Mouse (Mus musculus): ENCODE results near the gene Dock9. TPM values are rescaled to one million over a fixed set of nuclear protein-coding genes. Genes with fewer than 3 reads are reported as not detected.

The Dock9 gene
- polyA plus RNA-seq, 1 experiment: 5.2 TPM

DNA sequence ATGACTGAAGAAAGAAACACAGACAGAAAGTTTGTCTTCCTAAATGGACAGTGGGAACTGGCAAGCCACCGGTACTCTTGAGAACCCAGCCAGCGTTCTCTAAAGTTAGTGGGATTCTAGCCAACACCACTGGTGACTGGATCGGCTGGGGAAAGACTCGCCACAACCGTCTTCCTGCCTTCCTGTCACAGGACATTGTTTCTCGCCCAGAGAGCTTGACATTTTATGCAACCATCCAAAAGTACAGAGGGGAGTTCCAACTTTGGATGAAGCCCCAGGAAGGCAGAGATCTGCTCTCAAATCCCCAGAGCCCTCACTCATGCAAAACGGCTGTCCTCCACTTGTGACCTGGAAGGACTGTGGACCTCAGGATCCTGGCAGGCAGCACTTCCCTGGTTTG, 140.0 kb downstream of the Dock9 start:
- Histone ChIP-seq H3K27ac (ENCODE audit: control insufficient read depth, insufficient read depth, low read depth, low read length, poor library complexity) (no peak overlapping the region), H3K4me3 (replicated peaks; ENCODE audit: control insufficient read depth, low read depth, low read length) (no peak overlapping the region), H3K4me1 (ENCODE audit: control insufficient read depth, insufficient read depth, low read length) (no peaks in the 10 kb centered on the region)
- 12% methylated on average over 7 of the region's 7 CpGs for WGBS
- TF ChIP-seq CTCF (IDR thresholded peaks at IDR 0.05; ENCODE audit: control insufficient read depth, insufficient read depth, low read length) (no peak), POLR2A (IDR thresholded peaks at IDR 0.05; ENCODE audit: borderline replicate concordance, control insufficient read depth, low read depth, low read length) (no peak)

DNA sequence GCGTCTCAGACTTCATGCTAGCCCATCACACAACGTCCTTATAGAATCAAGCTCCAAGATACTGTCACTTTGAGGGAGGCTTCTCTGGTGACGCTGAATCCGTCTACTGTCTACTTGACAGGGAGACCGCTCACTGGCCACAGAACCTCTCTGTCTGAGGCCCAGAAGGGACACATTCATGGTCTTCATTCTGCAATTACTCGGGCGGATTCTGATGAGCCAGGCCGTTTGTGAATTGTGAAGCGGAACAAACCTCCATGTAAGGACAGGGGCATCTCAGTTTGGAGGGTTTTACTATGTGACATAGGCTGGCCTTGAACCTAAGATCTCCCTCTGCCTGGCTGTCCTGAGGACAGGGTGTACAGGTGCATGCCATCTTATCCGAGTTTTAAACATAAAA, 140.7 kb downstream of the Dock9 start:
- Histone ChIP-seq H3K4me1 (ENCODE audit: control insufficient read depth, insufficient read depth, low read length) (no peaks in the 10 kb centered on the region), H3K27ac (ENCODE audit: control insufficient read depth, insufficient read depth, low read depth, low read length, poor library complexity) (no peak overlapping the region), H3K4me3 (replicated peaks; ENCODE audit: control insufficient read depth, low read depth, low read length) (no peak overlapping the region)
- WGBS: 87% methylated on average over 10 of the region's 10 CpGs
- TF ChIP-seq CTCF (IDR thresholded peaks at IDR 0.05; ENCODE audit: control insufficient read depth, insufficient read depth, low read length): no peak
- TF ChIP-seq POLR2A (IDR thresholded peaks at IDR 0.05; ENCODE audit: borderline replicate concordance, control insufficient read depth, low read depth, low read length): no peak

DNA sequence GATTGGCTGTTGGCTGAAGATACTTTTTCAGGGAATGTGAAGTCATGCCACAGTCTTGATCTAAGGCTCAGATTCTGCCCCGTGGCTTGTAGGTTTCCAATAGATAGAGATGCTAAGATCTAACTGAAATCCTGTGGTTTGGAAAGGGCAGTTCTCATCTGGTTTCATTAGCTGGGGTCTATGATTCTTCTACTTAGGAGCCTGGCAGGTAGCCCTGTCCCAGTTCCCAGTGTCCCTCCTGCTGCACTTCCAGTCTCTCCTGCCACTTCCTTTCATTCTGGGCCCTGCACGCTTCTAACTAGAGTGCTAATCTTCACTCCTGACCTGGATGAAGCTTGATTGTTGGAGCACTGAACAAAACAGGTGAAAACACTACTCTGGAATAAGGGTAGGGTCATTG, 142.7 kb downstream of the Dock9 start:
- Histone ChIP-seq H3K27ac (ENCODE audit: control insufficient read depth, insufficient read depth, low read depth, low read length, poor library complexity) (no peak overlapping the region), H3K4me3 (replicated peaks; ENCODE audit: control insufficient read depth, low read depth, low read length) (no peak overlapping the region), H3K4me1 (ENCODE audit: control insufficient read depth, insufficient read depth, low read length) (no peaks in the 10 kb centered on the region)
- 48% methylated on average over 2 of the region's 2 CpGs for WGBS
- TF ChIP-seq CTCF (IDR thresholded peaks at IDR 0.05; ENCODE audit: control insufficient read depth, insufficient read depth, low read length) (no peak), POLR2A (IDR thresholded peaks at IDR 0.05; ENCODE audit: borderline replicate concordance, control insufficient read depth, low read depth, low read length) (no peak)

DNA sequence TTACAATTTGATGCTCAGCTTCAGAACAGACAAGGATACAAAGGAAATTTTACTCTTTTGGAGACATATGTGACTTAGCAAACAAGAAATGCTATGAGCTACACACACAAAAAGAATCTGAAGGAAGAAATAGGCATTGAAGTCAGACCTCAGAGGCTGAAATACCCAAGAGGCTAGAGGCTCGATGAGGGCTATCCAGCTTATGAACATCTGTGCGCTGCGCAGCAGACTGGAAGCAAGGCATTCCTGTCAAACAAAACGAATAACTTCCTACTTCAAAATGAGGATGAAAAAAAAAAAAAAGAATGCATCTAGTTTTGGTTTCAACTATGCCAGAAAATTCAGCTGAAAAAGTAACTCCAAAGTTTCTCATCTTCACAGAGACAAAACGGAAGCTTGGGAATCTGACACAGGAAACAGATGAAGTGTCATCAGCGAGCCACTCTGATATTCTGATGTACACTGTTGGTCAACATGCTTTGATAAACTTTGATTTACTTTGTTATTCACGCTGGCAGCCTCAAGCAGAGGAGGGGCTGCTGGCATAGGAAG, 143.1 kb downstream of the Dock9 start:
- WGBS: 11% methylated on average over 7 of the region's 7 CpGs

DNA sequence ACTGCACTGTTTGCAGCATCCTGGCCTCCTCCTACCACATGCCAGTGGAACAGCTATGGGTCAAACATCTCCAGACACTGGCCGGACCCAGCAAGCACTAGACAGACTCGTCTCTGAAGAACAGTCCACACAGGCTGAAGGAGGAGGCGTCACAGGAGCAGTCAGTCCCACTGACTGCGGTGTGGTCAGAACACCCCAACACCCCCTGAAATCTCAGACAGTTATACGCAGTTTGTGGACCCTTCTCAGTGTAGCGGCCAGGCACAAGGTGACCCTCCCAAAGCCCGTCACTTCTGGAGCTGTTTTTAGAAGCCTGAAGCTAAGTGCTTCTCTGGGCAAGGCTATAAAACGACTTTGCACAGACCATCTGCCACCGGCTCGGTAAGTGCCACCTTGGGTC, 143.9 kb downstream of the Dock9 start:
- TF ChIP-seq POLR2A (IDR thresholded peaks at IDR 0.05; ENCODE audit: borderline replicate concordance, control insufficient read depth, low read depth, low read length) (no peak), CTCF (IDR thresholded peaks at IDR 0.05; ENCODE audit: control insufficient read depth, insufficient read depth, low read length) (no peak)
- 89% methylated on average over 10 of the region's 10 CpGs for WGBS
- Histone ChIP-seq H3K27ac (ENCODE audit: control insufficient read depth, insufficient read depth, low read depth, low read length, poor library complexity) (no peak overlapping the region), H3K4me3 (replicated peaks; ENCODE audit: control insufficient read depth, low read depth, low read length) (no peak overlapping the region), H3K4me1 (ENCODE audit: control insufficient read depth, insufficient read depth, low read length) (no peaks in the 10 kb centered on the region; the same call in 1 of the 2 replicates)

More for the DNA sequence above, 143.1 kb downstream of the Dock9 start:
- TF ChIP-seq POLR2A (IDR thresholded peaks at IDR 0.05; ENCODE audit: borderline replicate concordance, control insufficient read depth, low read depth, low read length) (no peak), CTCF (IDR thresholded peaks at IDR 0.05; ENCODE audit: control insufficient read depth, insufficient read depth, low read length) (no peak)
- no peaks in the 10 kb centered on the region for H3K4me1 ChIP-seq (ENCODE audit: control insufficient read depth, insufficient read depth, low read length)
- H3K4me3 ChIP-seq (replicated peaks; ENCODE audit: control insufficient read depth, low read depth, low read length): no peak overlapping the region
- H3K27ac ChIP-seq (ENCODE audit: control insufficient read depth, insufficient read depth, low read depth, low read length, poor library complexity): no peak overlapping the region

DNA sequence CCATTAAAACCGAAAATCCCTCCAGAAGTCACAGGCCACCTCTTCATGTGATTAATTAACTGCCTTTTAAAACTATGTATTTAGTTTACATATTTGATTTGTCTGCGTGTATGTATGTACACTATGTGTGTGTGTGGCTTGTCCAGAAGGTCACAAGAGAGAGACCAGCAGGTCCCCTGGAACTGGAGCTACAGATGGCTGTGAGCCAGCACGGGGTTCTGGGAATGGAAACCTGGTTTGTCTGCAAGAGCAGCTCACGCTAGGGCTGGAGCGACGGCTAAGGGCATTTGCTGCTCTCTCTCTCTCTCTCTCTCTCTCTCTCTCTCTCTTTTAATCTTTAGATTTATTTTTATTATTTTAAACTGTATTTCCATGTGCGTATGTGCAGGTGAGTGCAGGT, 144.4 kb downstream of the Dock9 start:
- Histone ChIP-seq H3K4me1 (ENCODE audit: control insufficient read depth, insufficient read depth, low read length) (no peaks in the 10 kb centered on the region; the same call in 1 of the 2 replicates), H3K27ac (ENCODE audit: control insufficient read depth, insufficient read depth, low read depth, low read length, poor library complexity) (no peak overlapping the region), H3K4me3 (replicated peaks; ENCODE audit: control insufficient read depth, low read depth, low read length) (no peak overlapping the region)
- TF ChIP-seq CTCF (IDR thresholded peaks at IDR 0.05; ENCODE audit: control insufficient read depth, insufficient read depth, low read length): no peak
- TF ChIP-seq POLR2A (IDR thresholded peaks at IDR 0.05; ENCODE audit: borderline replicate concordance, control insufficient read depth, low read depth, low read length): no peak
- WGBS: 88% methylated on average over 7 of the region's 7 CpGs

DNA sequence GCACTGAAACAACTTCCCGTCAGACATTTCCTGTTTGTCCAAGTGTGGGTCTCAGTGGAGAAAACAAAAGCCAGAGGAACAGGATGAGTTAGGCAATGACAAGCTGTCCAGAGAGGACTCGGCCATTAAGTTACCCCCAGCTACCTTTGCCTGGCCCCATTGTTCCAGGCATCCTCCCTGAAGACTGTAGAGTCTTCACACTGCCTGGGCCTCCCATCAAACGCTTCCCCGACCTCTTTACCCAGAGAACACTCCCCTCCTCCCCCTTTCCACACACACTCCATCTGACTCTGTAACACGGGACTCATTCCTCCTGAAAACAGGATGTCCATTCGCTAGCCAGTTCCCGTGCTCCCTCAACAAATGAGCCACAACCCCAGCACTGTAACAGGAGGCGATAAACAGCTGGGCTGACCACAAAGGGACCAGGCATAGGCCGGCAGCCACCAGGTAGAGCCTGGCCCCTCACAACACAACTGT, 149.0 kb downstream of the Dock9 start:
- Histone ChIP-seq H3K4me1 (ENCODE audit: control insufficient read depth, insufficient read depth, low read length) (no peaks in the 10 kb centered on the region; the same call in 1 of the 2 replicates), H3K4me3 (replicated peaks; ENCODE audit: control insufficient read depth, low read depth, low read length) (no peak overlapping the region), H3K27ac (ENCODE audit: control insufficient read depth, insufficient read depth, low read depth, low read length, poor library complexity) (no peak overlapping the region)
- no peak for TF ChIP-seq CTCF (IDR thresholded peaks at IDR 0.05; ENCODE audit: control insufficient read depth, insufficient read depth, low read length)
- no peak for TF ChIP-seq POLR2A (IDR thresholded peaks at IDR 0.05; ENCODE audit: borderline replicate concordance, control insufficient read depth, low read depth, low read length)
- WGBS: 13% methylated on average over 9 of the region's 9 CpGs

DNA sequence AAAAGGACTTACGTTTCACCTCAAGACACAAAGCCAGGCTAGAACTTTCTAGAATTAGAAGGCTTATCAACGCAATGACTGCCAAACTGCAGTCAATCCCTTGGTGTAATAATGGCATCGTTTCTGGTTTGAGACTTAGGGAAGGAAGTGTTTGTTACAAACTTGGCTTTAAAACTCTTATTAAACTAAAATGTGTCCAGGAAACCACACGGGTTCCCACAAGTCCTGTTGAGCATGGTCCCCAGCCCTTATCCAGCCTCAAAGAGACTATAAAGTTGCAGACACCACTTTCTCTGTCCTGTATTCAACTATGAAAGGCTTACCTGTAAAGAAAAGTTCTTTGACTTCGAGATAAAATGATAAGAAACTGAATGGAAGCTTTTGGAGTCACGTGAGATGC, 149.9 kb downstream of the Dock9 start:
- Histone ChIP-seq H3K4me3 (replicated peaks; ENCODE audit: control insufficient read depth, low read depth, low read length) (no peak overlapping the region), H3K27ac (ENCODE audit: control insufficient read depth, insufficient read depth, low read depth, low read length, poor library complexity) (no peak overlapping the region), H3K4me1 (ENCODE audit: control insufficient read depth, insufficient read depth, low read length) (no peaks in the 10 kb centered on the region; the same call in 1 of the 2 replicates)
- WGBS: 8% methylated on average over 6 of the region's 6 CpGs
- no peak for TF ChIP-seq POLR2A (IDR thresholded peaks at IDR 0.05; ENCODE audit: borderline replicate concordance, control insufficient read depth, low read depth, low read length)
- TF ChIP-seq CTCF (IDR thresholded peaks at IDR 0.05; ENCODE audit: control insufficient read depth, insufficient read depth, low read length): no peak

DNA sequence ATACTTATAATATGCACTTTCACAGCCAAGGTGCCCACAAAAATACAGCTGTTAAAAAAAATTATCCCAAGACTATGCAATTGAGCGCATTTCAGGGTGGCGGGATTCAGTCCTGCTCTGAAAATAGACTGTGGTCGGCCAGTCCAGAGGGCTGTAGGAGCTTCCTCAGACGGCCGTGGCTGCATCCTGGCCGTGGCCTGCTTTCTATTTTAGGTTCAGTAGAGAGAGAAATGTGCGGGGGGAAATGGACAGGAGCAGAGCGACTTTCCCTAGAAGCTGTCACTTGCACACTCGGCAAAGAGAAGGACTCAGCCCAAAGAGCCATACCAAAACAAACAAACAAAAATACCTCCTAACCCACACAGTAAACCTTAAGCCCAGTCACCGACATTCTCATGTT, 151.0 kb downstream of the Dock9 start:
- H3K27ac ChIP-seq (ENCODE audit: control insufficient read depth, insufficient read depth, low read depth, low read length, poor library complexity): no peak overlapping the region
- no peak overlapping the region for H3K4me3 ChIP-seq (replicated peaks; ENCODE audit: control insufficient read depth, low read depth, low read length)
- H3K4me1 ChIP-seq (ENCODE audit: control insufficient read depth, insufficient read depth, low read length): no peaks in the 10 kb centered on the region; the same call in 1 of the 2 replicates
- 6% methylated on average over 10 of the region's 10 CpGs for WGBS
- TF ChIP-seq CTCF (IDR thresholded peaks at IDR 0.05; ENCODE audit: control insufficient read depth, insufficient read depth, low read length) (no peak), POLR2A (IDR thresholded peaks at IDR 0.05; ENCODE audit: borderline replicate concordance, control insufficient read depth, low read depth, low read length) (no peak)
